Mouse (Mus musculus) forebrain, embryonic 14.5 days (tissue): ENCODE measurements around the gene 9130204L05Rik. TPM values are rescaled to one million over a fixed set of nuclear protein-coding genes. Genes with fewer than 3 reads are reported as not detected.

Experiments
- ATAC-seq: fragments of 200-750 bp; cut with Nextera tagmentation; 2 replicates; pipeline ENCODE4 v1.8.0; 2017; ENCODE audit warnings: mild to moderate bottlenecking, moderate library complexity
- DNase-seq: peaks from one replicate; pipeline ENCODE4 v3.0.0-alpha.2; 2015; ENCODE audit warnings: low spot score
- H3K27ac ChIP-seq: fragments of 300-500 bp; sonication (generic); 2 replicates; pipeline ENCODE4 v1.5.1; 2014; ENCODE audit warnings: low read depth, mild to moderate bottlenecking, control low read depth, low read length, moderate library complexity
- H3K27me3 ChIP-seq: fragments of 300-500 bp; sonication (generic); replicated peaks from 2 replicates; pipeline ENCODE4 v1.6.1; 2014; ENCODE audit warnings: low read length, control low read depth, mixed read lengths; ENCODE audit not compliant: control insufficient read depth, insufficient read depth
- H3K36me3 ChIP-seq: fragments of 300-500 bp; sonication (generic); 2 replicates; pipeline ENCODE4 v1.6.1; 2014; ENCODE audit warnings: low read length, control low read depth; ENCODE audit not compliant: control insufficient read depth, insufficient read depth
- H3K4me1 ChIP-seq: fragments of 300-500 bp; sonication (generic); 2 replicates; pipeline ENCODE4 v1.6.1; 2014; ENCODE audit warnings: antibody characterized with exemption, low read length, control low read depth; ENCODE audit not compliant: control insufficient read depth, insufficient read depth
- H3K4me2 ChIP-seq: fragments of 300-500 bp; sonication (generic); 2 replicates; pipeline ENCODE4 v1.6.1; 2014; ENCODE audit warnings: mild to moderate bottlenecking, control low read depth, low read length
- H3K4me3 ChIP-seq: fragments of 300-500 bp; sonication (generic); 2 replicates; pipeline ENCODE4 v1.5.1; 2014; ENCODE audit warnings: low read depth, low read length, control low read depth
- H3K9ac ChIP-seq: fragments of 300-500 bp; sonication (generic); 2 replicates; pipeline ENCODE4 v1.6.1; 2014; ENCODE audit warnings: mild to moderate bottlenecking, low read length, control low read depth, moderate library complexity
- H3K9me3 ChIP-seq: fragments of 300-500 bp; sonication (generic); replicated peaks from 2 replicates; pipeline ENCODE4 v1.6.1; 2016; ENCODE audit warnings: low read length, control low read depth, mixed read lengths; ENCODE audit not compliant: control insufficient read depth
- WGBS: fragments of 180-500 bp; shearing (Covaris S2); extraction: QIAGEN DNeasy Blood & Tissue Kit; methylation state at CpG from one replicate; pipeline ENCODE4 v1.1.7; 2014; 5-methylcytosine and 5-hydroxymethylcytosine counted together
- polyA plus RNA-seq: library from polyadenylated mRNA; unstranded; fragments of >200 nt; fragmentation: Nextera tagmentation; extraction: Ambion mirVana; gene quantifications from 2 replicates; pipeline ENCODE4 v1.2.1, GENCODE M21; 2014

The 9130204L05Rik gene
- not detected in 2 replicates for polyA plus RNA-seq

DNA sequence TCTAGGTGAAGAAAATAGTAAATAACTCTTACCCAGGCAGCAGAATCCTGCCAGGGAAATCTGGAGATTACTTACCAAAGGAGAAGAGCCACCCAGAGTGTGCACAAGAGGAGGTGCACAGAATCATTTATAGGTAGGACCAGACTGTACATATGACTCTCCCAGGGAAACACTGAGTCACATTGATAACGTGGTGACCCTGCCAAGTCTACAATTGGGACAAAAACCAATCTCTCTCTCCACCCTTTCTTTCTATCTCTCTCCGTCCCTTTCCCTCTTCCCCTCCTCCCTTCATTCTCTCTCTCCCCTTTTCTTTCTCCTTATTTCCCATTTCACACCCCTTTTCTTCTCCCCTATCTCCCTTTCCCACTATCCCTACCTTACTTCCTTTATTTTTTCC lies at the start of gene 9130204L05Rik:
Gene 9130204L05Rik, minus strand, starts transcription at position 101 of the 400 bp plus-strand sequence.
- no peak for DNase-seq
- Histone ChIP-seq H3K4me2 (no peak within 1 kb of the TSS), H3K36me3 (no peaks in the 10 kb centered on the region), H3K4me1 (no peaks in the 10 kb centered on the region), H3K9me3 (peaks cover 6% of the 10 kb centered on the region; the same call in 1 of the 2 replicates), H3K4me3 (no peak within 1 kb of the TSS), H3K9ac (no peak within 1 kb of the TSS), H3K27me3 (no peaks in the 10 kb centered on the region), H3K27ac (no peak within 1 kb of the TSS)
- WGBS: 71% methylated on average over 2 of the region's 2 CpGs
- ATAC-seq: no peak

DNA sequence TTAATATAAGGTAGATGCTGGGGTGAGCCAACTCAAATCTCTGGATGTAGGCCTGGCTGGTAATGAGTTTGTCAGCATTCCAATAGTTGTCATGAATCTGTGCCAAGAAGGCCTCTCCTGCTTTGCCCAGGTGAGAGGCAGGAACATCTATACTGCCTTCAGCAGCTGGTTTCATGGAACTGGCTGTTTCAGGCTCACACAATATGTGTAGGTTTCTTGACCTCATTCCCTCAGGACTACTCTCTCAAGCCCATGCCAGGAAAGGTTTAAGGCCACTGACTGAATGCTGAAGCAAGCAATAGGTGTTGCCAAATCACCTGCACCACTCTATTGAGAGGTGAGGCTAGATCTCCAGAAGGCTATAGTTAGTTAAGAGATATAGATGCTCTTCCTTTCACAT lies 18.1 kb upstream of the 9130204L05Rik start:
- no peak overlapping the region for H3K4me3 ChIP-seq
- no peaks in the 10 kb centered on the region for H3K4me1 ChIP-seq
- peaks cover 11% of the 10 kb centered on the region; the same call in 1 of the 2 replicates for H3K9me3 ChIP-seq
- no peak overlapping the region for H3K4me2 ChIP-seq
- DNase-seq (no peak), ATAC-seq (no peak)
- no peaks in the 10 kb centered on the region for H3K36me3 ChIP-seq
- H3K27ac ChIP-seq: no peak overlapping the region
- no peak overlapping the region for H3K9ac ChIP-seq
- no peaks in the 10 kb centered on the region for H3K27me3 ChIP-seq

GRCm38 (mm10) chr3:91059211-91059610 lies 31.4 kb downstream of the 9130204L05Rik start:
- H3K4me3 ChIP-seq: no peak overlapping the region
- DNase-seq: no peak
- no peak overlapping the region for H3K9ac ChIP-seq
- WGBS: 9% methylated on average over 1 of the region's 1 CpGs
- no peaks in the 10 kb centered on the region for H3K36me3 ChIP-seq
- no peak for ATAC-seq
- H3K9me3 ChIP-seq: peaks cover 3% of the 10 kb centered on the region; the same call in 1 of the 2 replicates
- no peaks in the 10 kb centered on the region for H3K27me3 ChIP-seq
- no peaks in the 10 kb centered on the region for H3K4me1 ChIP-seq
- H3K27ac ChIP-seq: no peak overlapping the region
- H3K4me2 ChIP-seq: no peak overlapping the region

DNA sequence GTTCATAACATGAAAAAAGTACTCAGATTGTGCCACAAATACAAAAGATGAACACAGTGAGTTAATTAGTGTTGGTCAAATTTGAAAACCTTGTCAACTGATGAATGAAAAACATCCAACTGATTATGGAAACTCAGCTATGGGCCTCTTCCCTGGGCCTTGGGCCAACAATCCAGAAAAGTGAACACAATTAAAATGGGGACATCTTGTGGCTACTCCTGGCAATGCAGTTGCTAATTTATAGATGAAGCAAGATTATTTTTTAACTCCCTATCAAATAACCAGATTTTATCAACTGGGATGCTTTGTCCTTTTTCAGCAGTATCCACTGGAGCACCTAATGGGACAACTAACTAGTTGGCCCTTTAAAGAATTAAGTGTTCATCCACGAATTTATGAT lies 37.9 kb downstream of the 9130204L05Rik start:
- no peaks in the 10 kb centered on the region for H3K36me3 ChIP-seq
- no peak overlapping the region for H3K4me3 ChIP-seq
- DNase-seq: no peak
- no peak overlapping the region for H3K9ac ChIP-seq
- H3K27me3 ChIP-seq: no peaks in the 10 kb centered on the region
- H3K4me1 ChIP-seq: no peaks in the 10 kb centered on the region
- ATAC-seq: no peak
- H3K4me2 ChIP-seq: no peak overlapping the region
- WGBS: 18% methylated on average over 1 of the region's 1 CpGs
- H3K27ac ChIP-seq: no peak overlapping the region
- 0 out of 2 replicates have a peak, but pooled peaks cover 7% of the 10 kb centered on the region for H3K9me3 ChIP-seq
